27 mouse cellular contexts compared by ENCODE assay signal in genomic region chr2:78267527-78268375, GRCm38 (mm10).
DNase-seq lines count a peak whose midpoint lies in the region; ATAC-seq lines count a peak whose summit lies in the region.
"Had no signal": no experiment of that assay in that cellular context is flagged by ENCODE, and none has a peak within 500 bp of the region (broad histone marks: within the 10 kb centered on the region; RNA-seq: fewer than 3 reads in every experiment).

No protein-coding gene starts in this region.

- no peaks in the 10 kb centered on the region for H3K4me1 ChIP-seq in forebrain, embryonic 14.5 days (ENCODE audit: control insufficient read depth, insufficient read depth, low read length)
- no peaks in the 10 kb centered on the region for H3K4me1 ChIP-seq in forebrain, embryonic 13.5 days
- H3K4me1 ChIP-seq in hindbrain, embryonic 15.5 days (replicated peaks): no peaks in the 10 kb centered on the region
- H3K4me1 ChIP-seq in hindbrain, embryonic 12.5 days: no peaks in the 10 kb centered on the region
- H3K4me1 ChIP-seq in kidney, embryonic 16.5 days (ENCODE audit: insufficient read depth, low read length): no peaks in the 10 kb centered on the region
- H3K4me1 ChIP-seq: heart, embryonic 12.5 days; lung, embryonic 15.5 days; neural tube, embryonic 12.5 days had no signal

- no peak overlapping the region for H3K9ac ChIP-seq in forebrain, embryonic 14.5 days (ENCODE audit: low read length)
- no peak overlapping the region for H3K9ac ChIP-seq in forebrain, embryonic 13.5 days
- no peak overlapping the region for H3K9ac ChIP-seq in hindbrain, embryonic 15.5 days
- H3K9ac ChIP-seq in hindbrain, embryonic 12.5 days: no peak overlapping the region
- H3K9ac ChIP-seq in kidney, embryonic 16.5 days (replicated peaks; ENCODE audit: low read length): no peak overlapping the region
- H3K9ac ChIP-seq: heart, embryonic 12.5 days; liver, embryonic 14.5 days; lung, embryonic 15.5 days; neural tube, embryonic 12.5 days had no signal

- no peak overlapping the region for H3K4me3 ChIP-seq in forebrain, embryonic 14.5 days (ENCODE audit: low read depth, low read length)
- no peak overlapping the region for H3K4me3 ChIP-seq in forebrain, embryonic 13.5 days
- H3K4me3 ChIP-seq in hindbrain, embryonic 15.5 days: no peak overlapping the region
- no peak overlapping the region for H3K4me3 ChIP-seq in hindbrain, embryonic 12.5 days
- H3K4me3 ChIP-seq in kidney, embryonic 16.5 days (ENCODE audit: low read length): no peak overlapping the region
- H3K4me3 ChIP-seq: heart, embryonic 12.5 days; lung, embryonic 15.5 days; myocyte; neural tube, embryonic 12.5 days had no signal

- no peak for ATAC-seq in forebrain, embryonic 14.5 days
- no peak for ATAC-seq in forebrain, embryonic 13.5 days
- peak; percentile 48; the same call in 1 of the 2 replicates for ATAC-seq in hindbrain, embryonic 15.5 days (ENCODE audit: low FRiP score, low read depth)
- no peak for ATAC-seq in hindbrain, embryonic 12.5 days (ENCODE audit: low FRiP score)
- peak; percentile 82 for ATAC-seq in kidney, embryonic 16.5 days (ENCODE audit: low FRiP score, low TSS enrichment)
- ATAC-seq: midbrain, embryonic 16.5 days; Patski had no signal

- WGBS in forebrain, embryonic 14.5 days: 67% methylated on average over 2 of the region's 2 CpGs
- WGBS in forebrain, embryonic 13.5 days: 83% methylated on average over 2 of the region's 2 CpGs
- 75% methylated on average over 2 of the region's 2 CpGs for WGBS in hindbrain, embryonic 15.5 days
- 84% methylated on average over 2 of the region's 2 CpGs for WGBS in hindbrain, embryonic 12.5 days
- 62% methylated on average over 2 of the region's 2 CpGs for WGBS in kidney, embryonic 16.5 days

- no peak overlapping the region for H3K4me2 ChIP-seq in forebrain, embryonic 14.5 days (ENCODE audit: low read length)
- H3K4me2 ChIP-seq in forebrain, embryonic 13.5 days: no peak overlapping the region
- no peak overlapping the region for H3K4me2 ChIP-seq in hindbrain, embryonic 15.5 days
- no peak overlapping the region for H3K4me2 ChIP-seq in hindbrain, embryonic 12.5 days (replicated peaks)
- no peak overlapping the region for H3K4me2 ChIP-seq in kidney, embryonic 16.5 days (replicated peaks; ENCODE audit: low read depth, low read length)
- H3K4me2 ChIP-seq: heart, embryonic 12.5 days; lung, embryonic 15.5 days; midbrain, embryonic 11.5 days; neural tube, embryonic 12.5 days had no signal

- H3K9me3 ChIP-seq in forebrain, embryonic 14.5 days (replicated peaks; ENCODE audit: control insufficient read depth, low read length): no peaks in the 10 kb centered on the region
- no peaks in the 10 kb centered on the region for H3K9me3 ChIP-seq in forebrain, embryonic 13.5 days (replicated peaks)
- no peaks in the 10 kb centered on the region for H3K9me3 ChIP-seq in hindbrain, embryonic 15.5 days
- no peaks in the 10 kb centered on the region for H3K9me3 ChIP-seq in hindbrain, embryonic 12.5 days (replicated peaks)
- H3K9me3 ChIP-seq in kidney, embryonic 16.5 days (ENCODE audit: low read length): no peaks in the 10 kb centered on the region
- H3K9me3 ChIP-seq: lung, embryonic 15.5 days; neural tube, embryonic 12.5 days had no signal

- peak; percentile 21 for DNase-seq in forebrain, embryonic 14.5 days (ENCODE audit: low spot score)
- DNase-seq in kidney, adult 18-20 months: no peak
- peak; percentile 31 for DNase-seq in brain, adult 2 months (ENCODE audit: low read depth, low spot score)
- no peak for DNase-seq in thymus, postnatal 0 days (ENCODE audit: low spot score)
- DNase-seq: adrenal gland, postnatal 14 days; cerebellum, adult 18-20 months; gastrocnemius, postnatal 25 days; heart, adult 18-20 months; heart, postnatal 4 days; kidney, adult 8-10 months; layer of hippocampus, postnatal 36 days; liver; right cerebral cortex, adult 18-20 months; spleen, adult 18-20 months; thymus, postnatal 25 days had no signal

- H3K27ac ChIP-seq in forebrain, embryonic 14.5 days (ENCODE audit: low read depth, low read length): no peak overlapping the region
- no peak overlapping the region for H3K27ac ChIP-seq in forebrain, embryonic 13.5 days
- H3K27ac ChIP-seq in hindbrain, embryonic 15.5 days (replicated peaks): no peak overlapping the region
- no peak overlapping the region for H3K27ac ChIP-seq in hindbrain, embryonic 12.5 days
- H3K27ac ChIP-seq in kidney, embryonic 16.5 days (ENCODE audit: low read length): no peak overlapping the region
- H3K27ac ChIP-seq: liver, embryonic 14.5 days; lung, embryonic 15.5 days; neural tube, embryonic 12.5 days had no signal

- no peaks in the 10 kb centered on the region for H3K27me3 ChIP-seq in forebrain, embryonic 14.5 days (replicated peaks; ENCODE audit: control insufficient read depth, insufficient read depth, low read length)
- H3K27me3 ChIP-seq in forebrain, embryonic 13.5 days: no peaks in the 10 kb centered on the region
- H3K27me3 ChIP-seq in hindbrain, embryonic 15.5 days: no peaks in the 10 kb centered on the region
- no peaks in the 10 kb centered on the region for H3K27me3 ChIP-seq in hindbrain, embryonic 12.5 days
- no peaks in the 10 kb centered on the region for H3K27me3 ChIP-seq in kidney, embryonic 16.5 days (ENCODE audit: insufficient read depth, low read length)
- H3K27me3 ChIP-seq: heart, embryonic 12.5 days; lung, embryonic 15.5 days; neural tube, embryonic 12.5 days; Patski had no signal

- H3K36me3 ChIP-seq in forebrain, embryonic 14.5 days (ENCODE audit: control insufficient read depth, insufficient read depth, low read length): no peaks in the 10 kb centered on the region
- H3K36me3 ChIP-seq in forebrain, embryonic 13.5 days (ENCODE audit: poor library complexity, severe bottlenecking): no peaks in the 10 kb centered on the region
- H3K36me3 ChIP-seq in hindbrain, embryonic 15.5 days: no peaks in the 10 kb centered on the region
- no peaks in the 10 kb centered on the region for H3K36me3 ChIP-seq in hindbrain, embryonic 12.5 days
- no peaks in the 10 kb centered on the region for H3K36me3 ChIP-seq in kidney, embryonic 16.5 days (ENCODE audit: insufficient read depth, low read length)
- H3K36me3 ChIP-seq: heart, embryonic 12.5 days; lung, embryonic 15.5 days; neural tube, embryonic 12.5 days had no signal

Comparison
In these comparisons a context has a peak if more than half of its experiments do, and no peak if none do; other contexts are left out.
1. ATAC-seq: peak in hindbrain, embryonic 15.5 days (single experiment) and kidney, embryonic 16.5 days (single experiment); none in forebrain, embryonic 14.5 days (single experiment), forebrain, embryonic 13.5 days (single experiment) and hindbrain, embryonic 12.5 days (single experiment).
2. DNase-seq: peak in forebrain, embryonic 14.5 days (single experiment) and brain, adult 2 months (single experiment); none in kidney, adult 18-20 months (single experiment) and thymus, postnatal 0 days (single experiment).